Mouse (Mus musculus) hindbrain, embryonic 10.5 days (tissue): ENCODE measurements around the gene Tex19.2. TPM values are rescaled to one million over a fixed set of nuclear protein-coding genes. Genes with fewer than 3 reads are reported as not detected.
"Not testable (repeated sequence)": the region's sequence is repeated elsewhere in the genome, so short reads cannot be mapped to it uniquely, and the experiment has no call there.

Experiments
- DNase-seq: peaks from one replicate; pipeline ENCODE4 v3.0.0-alpha.2; 2017; ENCODE audit warnings: low spot score
- H3K27ac ChIP-seq: fragments of 300-500 bp; sonication (generic); 2 replicates; pipeline ENCODE4 v1.5.1; 2016; ENCODE audit warnings: mild to moderate bottlenecking, moderate library complexity
- H3K27me3 ChIP-seq: fragments of 300-500 bp; sonication (generic); 2 replicates; pipeline ENCODE4 v1.6.1; 2016; ENCODE audit warnings: mild to moderate bottlenecking; ENCODE audit not compliant: poor library complexity, insufficient read depth, severe bottlenecking
- H3K36me3 ChIP-seq: fragments of 300-500 bp; sonication (generic); 2 replicates; pipeline ENCODE4 v1.6.1; 2016; ENCODE audit warnings: mild to moderate bottlenecking, moderate library complexity
- H3K4me1 ChIP-seq: fragments of 300-500 bp; sonication (generic); replicated peaks from 2 replicates; pipeline ENCODE4 v1.6.1; 2016; ENCODE audit warnings: mild to moderate bottlenecking
- H3K4me3 ChIP-seq: fragments of 300-500 bp; sonication (generic); 2 replicates; pipeline ENCODE4 v1.5.1; 2016; ENCODE audit warnings: mild to moderate bottlenecking, moderate library complexity
- H3K9me3 ChIP-seq: fragments of 300-500 bp; sonication (generic); 2 replicates; pipeline ENCODE4 v1.6.1; 2016; ENCODE audit warnings: mild to moderate bottlenecking, moderate library complexity
- WGBS: fragments of 180-500 bp; shearing (Covaris S2); methylation state at CpG from one replicate; pipeline ENCODE4 v1.1.7; 2016; 5-methylcytosine and 5-hydroxymethylcytosine counted together
- polyA plus RNA-seq: library from polyadenylated mRNA; unstranded; fragments of >200 nt; fragmentation: Nextera tagmentation; extraction: Ambion mirVana; gene quantifications from 2 replicates; pipeline ENCODE4 v1.2.1, GENCODE M21; 2016

Tex19.2 gene
- polyA plus RNA-seq, 1 experiment from 2014 or later = not detected

DNA sequence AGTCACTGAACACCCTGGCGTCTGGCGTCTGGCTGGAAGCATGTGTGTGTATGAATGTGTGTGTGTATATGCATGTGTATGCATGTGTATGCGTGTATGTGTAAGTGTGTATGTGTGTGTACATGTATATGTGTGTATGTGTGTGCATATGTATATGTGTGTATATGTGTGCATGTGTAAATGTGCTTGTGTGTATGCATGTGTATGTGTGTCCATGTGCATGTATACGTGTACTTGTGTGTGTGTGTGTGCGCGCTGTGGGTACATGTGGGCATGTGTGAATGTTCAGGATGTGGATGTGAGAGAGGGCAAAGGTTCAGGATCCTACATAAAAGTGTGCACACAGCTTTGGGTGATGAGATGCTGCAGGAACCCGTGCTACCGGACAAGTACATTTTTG lies 38.1 kb downstream of the Tex19.2 start:
- H3K4me1 ChIP-seq = no peaks in the 10 kb centered on the region
- H3K4me3 ChIP-seq = no peak overlapping the region
- no peaks in the 10 kb centered on the region for H3K27me3 ChIP-seq
- H3K27ac ChIP-seq = no peak overlapping the region
- H3K9me3 ChIP-seq = no peaks in the 10 kb centered on the region
- WGBS = 91% methylated on average over 8 of the region's 8 CpGs
- H3K36me3 ChIP-seq = no peaks in the 10 kb centered on the region
- no peak for DNase-seq

DNA sequence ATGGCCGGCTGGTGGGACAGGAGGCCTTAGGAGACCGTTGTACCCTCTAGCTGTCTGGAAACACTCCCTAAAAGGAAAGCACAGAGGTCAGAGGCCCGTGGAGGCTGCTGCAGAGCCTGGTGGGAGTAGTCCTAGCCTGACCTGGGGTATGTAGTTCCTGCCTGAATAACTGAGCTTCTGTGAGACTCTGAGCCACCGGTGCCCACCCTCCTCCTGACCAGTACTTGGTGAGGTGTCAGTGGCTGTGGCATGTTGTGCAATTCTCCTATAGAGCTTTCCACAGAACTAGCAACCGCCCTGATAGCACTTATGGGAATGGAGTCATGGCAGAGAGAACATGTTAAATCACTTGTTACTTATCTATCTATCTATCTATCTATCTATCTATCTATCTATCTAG lies 42.8 kb downstream of the Tex19.2 start:
- no peaks in the 10 kb centered on the region for H3K27me3 ChIP-seq
- H3K4me3 ChIP-seq = no peak overlapping the region
- no peaks in the 10 kb centered on the region for H3K4me1 ChIP-seq
- DNase-seq = no peak
- H3K9me3 ChIP-seq = no peaks in the 10 kb centered on the region
- H3K36me3 ChIP-seq = no peaks in the 10 kb centered on the region
- no peak overlapping the region for H3K27ac ChIP-seq
- 81% methylated on average over 5 of the region's 5 CpGs for WGBS

DNA sequence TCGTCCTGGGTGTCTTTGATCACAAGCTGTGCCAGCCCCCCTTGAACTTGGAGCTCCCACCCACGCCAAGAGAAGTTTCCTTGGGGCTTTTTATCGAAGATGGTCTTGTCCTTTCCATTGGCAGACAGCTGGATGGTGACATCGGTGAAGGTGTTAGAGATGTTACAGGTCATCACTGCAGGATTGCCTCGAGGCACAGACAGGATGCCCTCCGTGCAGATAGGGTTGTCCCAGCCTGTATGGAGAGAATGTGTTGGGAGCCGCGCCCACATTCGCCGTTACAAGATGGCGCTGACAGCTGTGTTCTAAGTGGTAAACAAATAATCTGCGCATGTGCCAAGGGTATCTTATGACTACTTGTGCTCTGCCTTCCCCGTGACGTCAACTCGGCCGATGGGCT lies 48.8 kb downstream of the Tex19.2 start:
- not testable (repeated sequence) for H3K27me3 ChIP-seq, DNase-seq, H3K27ac ChIP-seq, H3K9me3 ChIP-seq, H3K4me3 ChIP-seq, H3K36me3 ChIP-seq, H3K4me1 ChIP-seq
- WGBS = 93% methylated on average over 12 of the region's 16 CpGs

DNA sequence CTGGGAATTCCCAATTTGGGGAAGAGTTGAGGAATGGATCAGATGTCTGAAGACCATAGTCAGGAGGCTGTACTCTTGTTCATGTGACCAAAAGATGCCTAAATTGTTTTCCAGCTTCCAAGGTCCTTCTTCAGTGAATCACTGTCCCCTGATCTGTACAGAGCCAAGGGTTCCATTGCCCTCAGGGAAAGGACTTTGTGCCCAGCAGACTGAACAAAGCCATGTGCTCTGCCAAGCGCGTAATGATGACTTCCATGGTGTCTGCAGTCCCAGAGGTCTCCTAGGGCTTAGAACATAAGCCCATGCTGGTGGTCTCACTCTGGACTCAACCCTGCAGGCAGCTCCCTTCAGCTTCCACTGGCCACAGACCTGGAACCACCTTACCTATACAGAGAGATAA lies 50.6 kb downstream of the Tex19.2 start:
- H3K4me3 ChIP-seq = no peak overlapping the region
- H3K9me3 ChIP-seq = no peaks in the 10 kb centered on the region
- H3K27me3 ChIP-seq = no peaks in the 10 kb centered on the region
- DNase-seq = no peak
- peaks cover 7% of the 10 kb centered on the region; the same call in 1 of the 2 replicates for H3K4me1 ChIP-seq
- WGBS = 97% methylated on average over 2 of the region's 2 CpGs
- H3K27ac ChIP-seq = no peak overlapping the region
- no peaks in the 10 kb centered on the region for H3K36me3 ChIP-seq

Other genes with a start within 250 kb of the Tex19.2 start
- gene Ccdc57, start 185.8 kb downstream of the Tex19.2 start, polyA plus RNA-seq = 6.1 and 6.4 TPM in 2 replicates
- 111 and 204 TPM in 2 replicates for gene Slc16a3, start 170.2 kb downstream of the Tex19.2 start, polyA plus RNA-seq
- 124 and 134 TPM in 2 replicates for gene Csnk1d, start 127.3 kb downstream of the Tex19.2 start, polyA plus RNA-seq
- gene Cd7, start 79.3 kb downstream of the Tex19.2 start, polyA plus RNA-seq = not detected in 2 replicates
- gene Sectm1b, start 55.1 kb downstream of the Tex19.2 start, polyA plus RNA-seq = not detected in 2 replicates
- gene Sectm1a, start 37.5 kb downstream of the Tex19.2 start, polyA plus RNA-seq = not detected in 2 replicates
- gene Tex19.1, start 27.5 kb upstream of the Tex19.2 start, polyA plus RNA-seq = not detected in 2 replicates
- 0.12 TPM in 2 replicates for gene Uts2r, start 41.6 kb upstream of the Tex19.2 start, polyA plus RNA-seq
- gene Hexdc, start 85.8 kb upstream of the Tex19.2 start, polyA plus RNA-seq = 5.2 and 8.2 TPM in 2 replicates
- gene Ogfod3, start 86.0 kb upstream of the Tex19.2 start, polyA plus RNA-seq = 21.2 and 22.7 TPM in 2 replicates
- gene Cybc1, start 110.6 kb upstream of the Tex19.2 start, polyA plus RNA-seq = 36.1 and 42.0 TPM in 2 replicates
- gene Narf, start 118.6 kb upstream of the Tex19.2 start, polyA plus RNA-seq = 54.6 and 72.9 TPM in 2 replicates
- 8.8 and 10.2 TPM in 2 replicates for gene Foxk2, start 141.3 kb upstream of the Tex19.2 start, polyA plus RNA-seq
- 97.6 and 99.9 TPM in 2 replicates for gene Wdr45b, start 235.8 kb upstream of the Tex19.2 start, polyA plus RNA-seq